Mouse (Mus musculus): Measurements from ENCODE around the gene Lhfp. TPM values are rescaled to one million over a fixed set of nuclear protein-coding genes. Genes with fewer than 3 reads are reported as not detected.

The Lhfp gene
- polyA plus RNA-seq, 1 experiment from 2014 or later = 37.4 TPM

GRCm38 (mm10) chr3:53213746-53214271 is 172.5 kb downstream of the Lhfp start:
- H3K4me1 ChIP-seq (replicated peaks; ENCODE audit: control insufficient read depth, insufficient read depth) = no peaks in the 10 kb centered on the region
- DNase-seq (ENCODE audit: low spot score) (no peak), ATAC-seq (ENCODE audit: low FRiP score, low TSS enrichment) (no peak)
- TF ChIP-seq CTCF (IDR thresholded peaks at IDR 0.05; ENCODE audit: low read depth) (no peak), EP300 (optimal IDR thresholded peaks at IDR 0.05) (no peak)
- 64% methylated on average over 7 of the region's 7 CpGs for WGBS
- H3K9ac ChIP-seq (ENCODE audit: low read length) = no peak overlapping the region
- no peaks in the 10 kb centered on the region for H3K9me3 ChIP-seq (ENCODE audit: control insufficient read depth, low read length)
- H3K27me3 ChIP-seq (ENCODE audit: control insufficient read depth, insufficient read depth, low read length) = no peaks in the 10 kb centered on the region
- no peak overlapping the region for H3K27ac ChIP-seq (replicated peaks)
- no peaks in the 10 kb centered on the region for H3K36me3 ChIP-seq (ENCODE audit: control insufficient read depth, insufficient read depth, low read length)
- no peak overlapping the region for H3K4me3 ChIP-seq (ENCODE audit: low read depth, low read length)
- H3K4me2 ChIP-seq (replicated peaks; ENCODE audit: low read depth) = no peak overlapping the region

GRCm38 (mm10) chr3:53214386-53214785 is 173.1 kb downstream of the Lhfp start:
- no peak overlapping the region for H3K27ac ChIP-seq (replicated peaks)
- no peak overlapping the region for H3K9ac ChIP-seq (ENCODE audit: low read length)
- H3K27me3 ChIP-seq (ENCODE audit: control insufficient read depth, insufficient read depth, low read length) = no peaks in the 10 kb centered on the region
- H3K4me3 ChIP-seq (ENCODE audit: low read depth, low read length) = no peak overlapping the region
- WGBS = 83% methylated on average over 4 of the region's 4 CpGs
- no peaks in the 10 kb centered on the region for H3K9me3 ChIP-seq (ENCODE audit: control insufficient read depth, low read length)
- ATAC-seq (ENCODE audit: low FRiP score, low TSS enrichment) = no peak
- H3K36me3 ChIP-seq (ENCODE audit: control insufficient read depth, insufficient read depth, low read length) = no peaks in the 10 kb centered on the region
- TF ChIP-seq CTCF (IDR thresholded peaks at IDR 0.05; ENCODE audit: low read depth) (no peak), EP300 (optimal IDR thresholded peaks at IDR 0.05) (no peak)
- DNase-seq (ENCODE audit: low spot score) = no peak
- no peak overlapping the region for H3K4me2 ChIP-seq (replicated peaks; ENCODE audit: low read depth)
- H3K4me1 ChIP-seq (replicated peaks; ENCODE audit: control insufficient read depth, insufficient read depth) = no peaks in the 10 kb centered on the region

DNA sequence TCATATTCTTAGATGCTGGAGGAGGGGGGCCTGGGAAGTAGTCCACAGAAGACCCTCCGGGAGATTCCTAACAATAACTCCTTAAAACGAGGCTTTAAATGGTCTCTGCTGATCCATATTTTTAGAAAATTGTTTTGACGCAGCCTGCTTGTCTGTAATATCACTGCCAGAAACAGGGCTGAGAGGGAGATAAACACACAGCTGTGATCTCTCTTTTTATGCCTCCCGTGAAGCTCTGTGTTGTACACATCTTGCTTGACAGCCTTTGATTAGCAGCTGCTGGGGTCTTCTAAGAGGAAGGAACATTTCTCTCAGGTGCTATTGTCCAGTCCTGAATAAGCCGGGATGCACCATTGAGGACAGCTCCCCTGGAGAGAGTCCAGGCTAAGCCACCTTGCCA is 176.4 kb downstream of the Lhfp start:
- 58% methylated on average over 5 of the region's 5 CpGs for WGBS
- no peak for ATAC-seq (ENCODE audit: low FRiP score, low TSS enrichment)

GRCm38 (mm10) chr3:53221531-53222272 is 180.4 kb downstream of the Lhfp start:
- no peak overlapping the region for H3K4me2 ChIP-seq (replicated peaks; ENCODE audit: low read depth)
- H3K9ac ChIP-seq (ENCODE audit: low read length) = no peak overlapping the region
- H3K4me3 ChIP-seq (ENCODE audit: low read depth, low read length) = no peak overlapping the region
- H3K4me1 ChIP-seq (replicated peaks; ENCODE audit: control insufficient read depth, insufficient read depth) = no peaks in the 10 kb centered on the region
- 37% methylated on average over 5 of the region's 5 CpGs for WGBS
- DNase-seq (ENCODE audit: low spot score) (no peak), ATAC-seq (ENCODE audit: low FRiP score, low TSS enrichment) (no peak)
- H3K36me3 ChIP-seq (ENCODE audit: control insufficient read depth, insufficient read depth, low read length) = no peaks in the 10 kb centered on the region
- no peak overlapping the region; the same call in 1 of the 2 replicates for H3K27ac ChIP-seq (replicated peaks)
- no peaks in the 10 kb centered on the region for H3K9me3 ChIP-seq (ENCODE audit: control insufficient read depth, low read length)
- H3K27me3 ChIP-seq (ENCODE audit: control insufficient read depth, insufficient read depth, low read length) = no peaks in the 10 kb centered on the region
- no peak for TF ChIP-seq CTCF (IDR thresholded peaks at IDR 0.05; ENCODE audit: low read depth)
- TF ChIP-seq EP300 (optimal IDR thresholded peaks at IDR 0.05) = no peak

More for the DNA sequence above, 176.4 kb downstream of the Lhfp start:
- no peak overlapping the region for H3K27ac ChIP-seq (replicated peaks)
- H3K9me3 ChIP-seq (ENCODE audit: control insufficient read depth, low read length) = no peaks in the 10 kb centered on the region
- DNase-seq (ENCODE audit: low spot score) = no peak
- H3K4me1 ChIP-seq (replicated peaks; ENCODE audit: control insufficient read depth, insufficient read depth) = no peaks in the 10 kb centered on the region
- TF ChIP-seq EP300 (optimal IDR thresholded peaks at IDR 0.05) = no peak
- H3K9ac ChIP-seq (ENCODE audit: low read length) = no peak overlapping the region
- H3K27me3 ChIP-seq (ENCODE audit: control insufficient read depth, insufficient read depth, low read length) = no peaks in the 10 kb centered on the region
- H3K4me2 ChIP-seq (replicated peaks; ENCODE audit: low read depth) = no peak overlapping the region
- H3K4me3 ChIP-seq (ENCODE audit: low read depth, low read length) = no peak overlapping the region
- no peaks in the 10 kb centered on the region for H3K36me3 ChIP-seq (ENCODE audit: control insufficient read depth, insufficient read depth, low read length)

DNA sequence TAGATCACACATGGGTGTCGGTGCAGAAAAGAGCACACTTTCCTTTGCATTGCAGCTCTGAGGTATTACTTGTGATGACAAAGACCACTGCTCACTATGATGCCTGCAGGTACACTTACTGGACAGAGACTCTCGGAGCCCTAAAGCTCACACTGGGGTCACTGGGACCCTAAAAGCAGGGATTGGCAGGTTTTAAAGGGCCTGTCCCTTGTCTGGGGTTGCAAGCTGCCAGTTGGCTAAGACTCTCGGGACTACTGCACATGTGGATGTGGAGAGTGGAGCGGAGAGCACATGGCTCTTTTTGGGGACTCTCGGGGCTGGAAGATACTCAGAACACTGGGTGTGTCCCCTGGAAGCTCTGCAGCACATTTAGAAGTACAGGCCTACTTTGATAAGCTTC is 182.8 kb downstream of the Lhfp start:
- Histone ChIP-seq H3K4me3 (ENCODE audit: low read depth, low read length) (no peak overlapping the region), H3K9ac (ENCODE audit: low read length) (no peak overlapping the region), H3K4me1 (replicated peaks; ENCODE audit: control insufficient read depth, insufficient read depth) (no peaks in the 10 kb centered on the region), H3K4me2 (replicated peaks; ENCODE audit: low read depth) (no peak overlapping the region), H3K9me3 (ENCODE audit: control insufficient read depth, low read length) (no peaks in the 10 kb centered on the region), H3K36me3 (ENCODE audit: control insufficient read depth, insufficient read depth, low read length) (no peaks in the 10 kb centered on the region), H3K27ac (replicated peaks) (no peak overlapping the region), H3K27me3 (ENCODE audit: control insufficient read depth, insufficient read depth, low read length) (no peaks in the 10 kb centered on the region)
- no peak for TF ChIP-seq EP300 (optimal IDR thresholded peaks at IDR 0.05)
- TF ChIP-seq CTCF (IDR thresholded peaks at IDR 0.05; ENCODE audit: low read depth) = no peak
- ATAC-seq (ENCODE audit: low FRiP score, low TSS enrichment) = no peak
- no peak for DNase-seq (ENCODE audit: low spot score)
- 85% methylated on average over 5 of the region's 5 CpGs for WGBS

DNA sequence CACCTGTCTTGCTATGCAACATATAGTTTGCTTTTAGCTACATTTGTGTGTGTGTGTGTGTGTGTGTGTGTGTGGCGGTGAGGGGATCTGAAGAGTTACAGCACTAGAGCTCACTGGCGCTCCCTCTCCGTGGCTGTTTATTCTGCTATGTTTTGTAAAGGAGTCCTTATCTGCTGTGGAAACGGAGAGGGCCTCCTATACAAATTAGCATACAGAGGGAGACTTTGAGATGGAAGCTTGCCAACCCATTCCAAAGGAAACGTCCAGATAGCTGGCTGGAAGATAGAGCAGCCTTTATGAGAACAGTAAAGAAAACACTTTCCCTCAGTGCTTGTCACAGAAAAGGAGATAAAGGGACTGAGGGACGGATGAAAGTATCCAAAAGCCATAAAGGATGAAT is 184.4 kb downstream of the Lhfp start:
- H3K27ac ChIP-seq (replicated peaks) = no peak overlapping the region
- TF ChIP-seq CTCF (IDR thresholded peaks at IDR 0.05; ENCODE audit: low read depth) (no peak), EP300 (optimal IDR thresholded peaks at IDR 0.05) (no peak)
- 19% methylated on average over 6 of the region's 6 CpGs for WGBS
- no peak overlapping the region for H3K4me2 ChIP-seq (replicated peaks; ENCODE audit: low read depth)
- H3K9me3 ChIP-seq (ENCODE audit: control insufficient read depth, low read length) = no peaks in the 10 kb centered on the region
- DNase-seq (ENCODE audit: low spot score) (peak; percentile 36), ATAC-seq (ENCODE audit: low FRiP score, low TSS enrichment) (peak; percentile 57; the same call in 1 of the 2 replicates)
- no peak overlapping the region for H3K9ac ChIP-seq (ENCODE audit: low read length)
- no peaks in the 10 kb centered on the region for H3K27me3 ChIP-seq (ENCODE audit: control insufficient read depth, insufficient read depth, low read length)
- H3K4me3 ChIP-seq (ENCODE audit: low read depth, low read length) = no peak overlapping the region
- no peaks in the 10 kb centered on the region for H3K4me1 ChIP-seq (replicated peaks; ENCODE audit: control insufficient read depth, insufficient read depth)
- H3K36me3 ChIP-seq (ENCODE audit: control insufficient read depth, insufficient read depth, low read length) = no peaks in the 10 kb centered on the region
